13 mouse cellular contexts compared by ENCODE assay signal in the genomic region with DNA sequence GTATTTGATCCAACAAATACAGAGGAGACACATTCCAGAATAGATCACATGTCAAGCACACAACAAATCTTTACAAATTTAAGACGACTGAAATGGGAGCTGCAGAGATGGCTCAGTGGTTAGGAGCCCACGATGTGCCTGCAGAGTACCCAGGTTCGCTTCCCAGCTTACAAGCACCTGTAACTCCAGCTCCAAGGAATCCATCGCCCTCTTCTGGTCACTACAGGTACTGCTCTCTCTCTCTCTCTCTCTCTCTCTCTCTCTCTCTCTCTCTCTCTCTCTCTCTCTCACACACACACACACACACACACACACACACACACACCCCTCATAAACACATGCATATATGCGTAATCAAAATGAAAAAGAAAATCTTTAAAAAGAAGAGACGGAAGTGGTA.
DNase-seq lines count a peak whose midpoint lies in the region; TF ChIP-seq lines count a peak whose summit lies in the region.
"Had no signal": no experiment of that assay in that cellular context is flagged by ENCODE, and none has a peak within 500 bp of the region (broad histone marks: within the 10 kb centered on the region; RNA-seq: fewer than 3 reads in every experiment).

No protein-coding gene starts in this region.

- H3K4me1 ChIP-seq in heart, adult 2 months (ENCODE audit: control insufficient read depth, insufficient read depth, low read length): no peaks in the 10 kb centered on the region
- H3K4me1 ChIP-seq in spleen, adult 2 months (ENCODE audit: control insufficient read depth, insufficient read depth, insufficient read length): no peaks in the 10 kb centered on the region
- H3K4me1 ChIP-seq: liver, embryonic 15.5 days; midbrain, embryonic 15.5 days; stomach, embryonic 15.5 days had no signal

- WGBS in heart, adult 2 months: 58% methylated on average over 6 of the region's 6 CpGs
- 63% methylated on average over 6 of the region's 6 CpGs for WGBS in spleen, adult 2 months

- no peaks in the 10 kb centered on the region for H3K36me3 ChIP-seq in heart, adult 2 months (ENCODE audit: control insufficient read depth, insufficient read depth, low read length)
- no peaks in the 10 kb centered on the region for H3K36me3 ChIP-seq in spleen, adult 2 months (ENCODE audit: control insufficient read depth, insufficient read depth, low read length)
- H3K36me3 ChIP-seq: liver, embryonic 15.5 days; midbrain, embryonic 15.5 days; stomach, embryonic 15.5 days had no signal

- no peak overlapping the region for H3K4me3 ChIP-seq in heart, adult 2 months
- H3K4me3 ChIP-seq in spleen, adult 2 months (ENCODE audit: extremely low read depth, insufficient read depth, insufficient read length): no peak overlapping the region
- H3K4me3 ChIP-seq: liver, embryonic 15.5 days; midbrain, embryonic 15.5 days; stomach, embryonic 15.5 days had no signal

- peak; percentile 36 for TF ChIP-seq CTCF in heart, adult 2 months (IDR thresholded peaks at IDR 0.05)
- TF ChIP-seq CTCF in spleen, adult 2 months (IDR thresholded peaks at IDR 0.05; ENCODE audit: extremely low read depth, insufficient read depth, insufficient read length, insufficient replicate concordance): 0 out of 2 replicates have a peak, but pooled peaks have one; percentile 12
- peak; percentile 37; the same call in 1 of the 2 replicates for TF ChIP-seq CTCF in brain, embryonic 14.5 days (IDR thresholded peaks at IDR 0.05; ENCODE audit: borderline replicate concordance, extremely low read depth, insufficient read depth, insufficient read length)

- H3K79me2 ChIP-seq in heart, adult 2 months (replicated peaks; ENCODE audit: control insufficient read depth, insufficient read depth, low read length): no peaks in the 10 kb centered on the region

- H3K27ac ChIP-seq in heart, adult 2 months: no peak overlapping the region
- H3K27ac ChIP-seq in spleen, adult 2 months (ENCODE audit: insufficient read depth, low read length): no peak overlapping the region
- H3K27ac ChIP-seq: liver, embryonic 15.5 days; midbrain, embryonic 15.5 days; stomach, embryonic 15.5 days had no signal

- TF ChIP-seq EP300 in heart, adult 2 months (IDR thresholded peaks at IDR 0.05; ENCODE audit: insufficient read depth, low read depth, low read length): no peak

- no peak for TF ChIP-seq POLR2A in heart, adult 2 months (IDR thresholded peaks at IDR 0.05; ENCODE audit: insufficient read depth, low read depth, low read length)
- TF ChIP-seq POLR2A in spleen, adult 2 months (IDR thresholded peaks at IDR 0.05; ENCODE audit: low read depth, low read length): no peak
- TF ChIP-seq POLR2A in brain, embryonic 14.5 days (IDR thresholded peaks at IDR 0.05; ENCODE audit: borderline replicate concordance, extremely low read depth, insufficient read depth, insufficient read length, poor library complexity, severe bottlenecking): no peak

- DNase-seq in heart, adult 2 months: no peak
- DNase-seq in heart, adult 8-10 months (ENCODE audit: low spot score): no peak
- no peak for DNase-seq in spleen, adult 2 months (ENCODE audit: low read depth in 1 of 2, low spot score in 2 of 2)
- DNase-seq in spleen, adult 12 weeks (ENCODE audit: low spot score): no peak
- peak; percentile 4 for DNase-seq in brain, embryonic 14.5 days (ENCODE audit: low read depth)
- DNase-seq in right cerebral cortex, postnatal 4 days: no peak
- no peak for DNase-seq in natural killer cell, adult 2 months (ENCODE audit: low spot score in 2 of 2)
- DNase-seq in heart, postnatal 14 days: no peak
- DNase-seq: cerebellum, adult 11 months; gastrocnemius, postnatal 10 days had no signal

- no peak overlapping the region for H3K9ac ChIP-seq in heart, adult 2 months (ENCODE audit: low read depth, low read length)
- H3K9ac ChIP-seq: liver, embryonic 15.5 days; midbrain, embryonic 15.5 days; stomach, embryonic 15.5 days had no signal

- no peaks in the 10 kb centered on the region for H3K27me3 ChIP-seq in heart, adult 2 months (ENCODE audit: control insufficient read depth, insufficient read depth, low read length)
- no peaks in the 10 kb centered on the region for H3K27me3 ChIP-seq in spleen, adult 2 months (ENCODE audit: control insufficient read depth, insufficient read depth, low read length)
- H3K27me3 ChIP-seq: liver, embryonic 15.5 days; midbrain, embryonic 15.5 days; stomach, embryonic 15.5 days had no signal

- intact Hi-C loops in heart, adult 2 months (cut with DNase I): no loop called here
- intact Hi-C loops in heart, postnatal 14 days (cut with DNase I): no loop called here
